Mouse (Mus musculus) liver, adult 2 months (tissue): ENCODE data around the gene Itga7.

Source experiments
- CTCF ChIP-seq: fragments of 200-500 bp; IDR thresholded peaks from 2 replicates; pipeline ENCODE4 v1.5.1; 2011; ENCODE audit warnings: low read depth, low read length, control low read depth
- POLR2A ChIP-seq: fragments of 200-500 bp; IDR thresholded peaks from 2 replicates; pipeline ENCODE4 v1.6.1; 2011; ENCODE audit warnings: low read length, control low read depth; ENCODE audit not compliant: insufficient read depth; ENCODE audit errors: extremely low read depth

- TF ChIP-seq CTCF (no peak), POLR2A (no peak)
Observed at GRCm38 (mm10) chr10:128908778-128909448, 24.7 kb upstream of the Itga7 start.
